Mouse (Mus musculus) heart, adult 18-20 months (tissue): ENCODE measurements around the gene Pax8. TPM values are rescaled to one million over a fixed set of nuclear protein-coding genes. Genes with fewer than 3 reads are reported as not detected.

Experiments
- total RNA-seq, 2 experiments: library from RNA; stranded (reverse); gene quantifications; 2 replicates each; pipeline ENCODE4 v1.2.3; 2021

The Pax8 gene
- total RNA-seq, 2 experiments from 2014 or later, result not detected

Other genes starting within 250 kb of the Pax8 start
- not detected for gene Il1f5, start 198.6 kb downstream of the Pax8 start, total RNA-seq
- gene Il1f10, start 184.4 kb downstream of the Pax8 start, total RNA-seq, result not detected
- under 1 TPM in 1 of 2 experiments, not detected in 1; 0.41 TPM for gene Il1rn, start 138.7 kb downstream of the Pax8 start, total RNA-seq
- gene Psd4, start 108.0 kb downstream of the Pax8 start, total RNA-seq, result 1 to 10 TPM; 1.0 to 3.1 TPM